Mouse (Mus musculus) macrophage (primary cell): ENCODE data around the gene 4930404H24Rik. TPM values are rescaled to one million over a fixed set of nuclear protein-coding genes. Genes with fewer than 3 reads are reported as not detected.
A peak's percentile ranks its signal among the peaks of the same experiment; 100 is the strongest.

Source experiments
- H3K27ac ChIP-seq: fragments of 350-480 bp; formaldehyde crosslinking; 2 replicates; pipeline ENCODE4 v1.9.0; 2021
- H3K36me3 ChIP-seq: fragments of 350-480 bp; formaldehyde crosslinking; 2 replicates; pipeline ENCODE4 v1.9.0; 2021; ENCODE audit errors: inconsistent target
- H3K4me3 ChIP-seq: fragments of 350-480 bp; formaldehyde crosslinking; 2 replicates; pipeline ENCODE4 v1.9.0; 2021; ENCODE audit errors: inconsistent target
- H3K79me2 ChIP-seq: fragments of 350-480 bp; formaldehyde crosslinking; 2 replicates; pipeline ENCODE4 v1.9.0; 2021; ENCODE audit errors: inconsistent target
- WGBS: methylation state at CpG from one replicate; pipeline ENCODE4 v1.1.7; 2026; ENCODE audit warnings: inconsistent platforms; ENCODE audit not compliant: missing documents; 5-methylcytosine and 5-hydroxymethylcytosine counted together
- polyA plus RNA-seq: library from polyadenylated mRNA; stranded (reverse); fragments of 250-400 nt; gene quantifications from 3 replicates; pipeline ENCODE4 v1.2.4, GENCODE M21; 2018; ENCODE audit warnings: inconsistent platforms
- total RNA-seq, 78 experiments: library from RNA; depleted of rRNA; stranded (reverse); fragments of 250-400 nt; gene quantifications; 1 replicate in 9 of 78; 2 replicates in 24 of 78; 3 replicates in 43 of 78; 4 replicates in 2 of 78; pipeline ENCODE4 v1.2.4; 2018; ENCODE audit warnings: inconsistent platforms in 56 of 78

The 4930404H24Rik gene
- not detected for total RNA-seq (2018; cell fraction: chromatin; rRNA removed)
- not detected for total RNA-seq (2018; cell fraction: cytosol; rRNA removed)
- not detected for total RNA-seq (2018; cell fraction: nucleus; rRNA removed)
- not detected in 3 replicates for polyA plus RNA-seq

- WGBS, result 3% methylated on average over 64 of the region's 83 CpGs
- Histone ChIP-seq H3K36me3 (no peaks in the 10 kb centered on the region), H3K4me3 (peak within 1 kb of the TSS; percentile 19; the same call in 1 of the 2 replicates), H3K79me2 (peaks cover 30% of the 10 kb centered on the region; the same call in 1 of the 2 replicates), H3K27ac (no peak within 1 kb of the TSS)
Measured at GRCm38 (mm10) chr2:153492573-153493392, at the start of gene 4930404H24Rik. TSS of gene 4930404H24Rik (plus strand) at chr2:153492790.

- no peaks in the 10 kb centered on the region for H3K36me3 ChIP-seq
- H3K27ac ChIP-seq, result no peak overlapping the region
- WGBS, result 8% methylated on average over 49 of the region's 59 CpGs
- peak overlapping the region; percentile 13; the same call in 1 of the 2 replicates for H3K4me3 ChIP-seq
- no peaks in the 10 kb centered on the region for H3K79me2 ChIP-seq
Measured at GRCm38 (mm10) chr2:153443434-153444240, 49.0 kb upstream of the 4930404H24Rik start.

DNA sequence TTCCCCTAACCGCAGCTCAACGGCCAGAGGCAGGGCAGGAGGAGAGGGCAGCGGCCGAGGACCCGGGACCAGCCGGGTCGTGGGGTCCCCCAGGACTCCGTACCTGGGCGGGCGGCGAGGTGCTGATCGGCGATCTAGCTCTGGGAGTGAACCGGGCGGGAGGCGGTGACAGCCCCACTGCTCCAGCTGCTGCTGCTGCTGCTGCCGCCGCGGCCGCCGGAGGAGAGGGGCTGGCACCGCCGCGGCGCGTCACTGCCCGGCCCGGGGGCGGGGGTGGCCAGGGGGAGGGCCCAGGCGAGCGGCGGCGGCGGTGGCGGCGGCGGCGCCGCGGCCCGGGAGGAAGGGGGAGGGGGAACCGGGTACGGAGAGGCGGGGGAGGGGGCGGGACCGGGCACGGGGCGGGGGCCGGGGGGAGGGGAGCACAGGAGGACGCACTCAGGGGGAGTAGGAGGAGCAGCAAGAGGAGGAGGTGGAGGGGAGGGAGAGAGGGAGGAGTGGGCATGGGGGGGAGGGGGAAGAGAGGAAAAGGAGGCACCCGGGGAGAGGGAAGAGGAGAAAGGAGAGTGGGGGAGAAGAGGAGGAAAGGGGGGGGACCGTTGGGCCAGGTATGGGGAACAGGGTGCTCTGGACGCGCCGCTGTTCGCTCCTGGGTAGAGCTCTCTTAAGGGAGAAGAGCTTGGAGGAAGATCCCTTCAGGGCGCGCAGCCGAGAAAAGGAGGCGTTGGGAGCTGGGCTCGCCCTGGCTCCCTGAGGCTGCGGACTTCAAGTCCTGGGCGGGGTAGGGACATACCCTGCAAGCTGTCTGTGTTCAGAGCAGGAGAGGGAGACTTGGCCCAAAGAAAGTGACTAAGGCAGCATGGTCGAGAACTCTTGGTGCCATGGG is 48.1 kb upstream of the 4930404H24Rik start:
- H3K36me3 ChIP-seq, result no peaks in the 10 kb centered on the region
- 2% methylated on average over 29 of the region's 64 CpGs for WGBS

DNA sequence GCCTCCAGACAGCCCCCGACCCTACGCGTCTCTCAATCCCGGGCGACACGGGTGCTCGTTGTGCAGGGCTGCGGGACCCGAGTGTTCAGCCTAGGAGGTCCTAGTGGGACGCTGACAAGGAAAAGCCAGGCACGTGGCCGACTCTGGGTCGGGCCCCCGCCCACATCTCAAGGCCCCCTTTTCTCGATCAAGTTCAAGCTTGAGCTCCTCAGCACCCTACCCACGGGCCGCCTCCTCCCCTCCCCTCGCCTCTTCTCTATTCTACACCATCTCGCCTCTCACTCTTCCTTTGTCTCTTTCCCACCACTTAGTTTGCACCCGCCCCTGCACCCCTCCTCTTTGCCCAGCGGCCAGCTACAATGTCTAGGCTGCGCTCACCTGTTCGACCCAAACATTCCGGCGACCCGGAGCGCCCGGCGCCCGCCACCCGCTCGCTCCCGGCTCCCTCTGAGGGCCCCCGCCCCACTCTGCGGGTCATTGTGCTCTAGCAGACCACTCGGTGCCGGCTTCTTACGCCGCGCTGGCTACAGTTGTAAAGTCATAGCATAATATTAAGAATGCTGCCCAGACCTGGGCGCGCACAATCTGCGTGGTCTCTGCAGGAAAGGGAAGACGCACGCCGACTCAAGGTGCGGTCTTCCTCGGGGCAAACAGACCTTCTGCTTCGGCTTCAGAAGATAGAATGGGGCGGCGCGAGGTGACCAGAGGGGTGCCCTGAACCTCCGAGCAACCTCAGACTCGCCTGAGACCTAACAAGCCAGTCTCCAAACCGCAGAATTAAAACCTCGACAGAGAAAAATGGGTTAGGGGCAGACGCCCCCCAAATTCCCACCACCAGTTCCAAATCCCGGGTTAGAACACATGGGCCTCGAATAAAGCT is 47.2 kb upstream of the 4930404H24Rik start:
- no peaks in the 10 kb centered on the region for H3K79me2 ChIP-seq
- H3K27ac ChIP-seq, result no peak overlapping the region
- no peaks in the 10 kb centered on the region for H3K36me3 ChIP-seq
- H3K4me3 ChIP-seq, result peak overlapping the region; percentile 33
- WGBS, result 2% methylated on average over 51 of the region's 59 CpGs

More for the DNA sequence above, 48.1 kb upstream of the 4930404H24Rik start:
- no peaks in the 10 kb centered on the region for H3K79me2 ChIP-seq
- peak overlapping the region; percentile 33 for H3K4me3 ChIP-seq
- no peak overlapping the region for H3K27ac ChIP-seq

- H3K27ac ChIP-seq, result no peak overlapping the region
- peak overlapping the region; percentile 4; the same call in 1 of the 2 replicates for H3K4me3 ChIP-seq
- no peaks in the 10 kb centered on the region for H3K36me3 ChIP-seq
- 0% methylated on average over 8 of the region's 8 CpGs for WGBS
- no peaks in the 10 kb centered on the region for H3K79me2 ChIP-seq
Measured at GRCm38 (mm10) chr2:153446017-153446408, 46.6 kb upstream of the 4930404H24Rik start.

DNA sequence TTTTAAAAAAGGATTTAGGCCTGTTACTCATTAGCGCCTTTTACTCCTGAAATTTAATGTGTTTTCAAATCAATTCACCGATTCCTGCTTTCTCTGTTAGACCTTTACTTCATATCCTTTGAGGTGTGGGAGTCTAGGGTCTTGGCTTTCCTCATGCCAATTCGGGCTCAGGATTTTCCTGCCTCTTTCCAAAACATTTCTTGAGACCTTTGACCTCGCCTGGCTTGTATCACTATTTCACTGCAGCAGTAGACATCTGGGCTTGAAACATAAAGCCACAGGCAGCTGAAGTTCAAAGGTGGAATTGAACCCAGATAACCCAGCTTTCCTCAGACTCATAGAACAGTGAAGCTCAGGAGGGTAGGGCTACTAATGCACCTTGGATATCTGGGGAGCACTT is 46.1 kb upstream of the 4930404H24Rik start:
- Histone ChIP-seq H3K4me3 (no peak overlapping the region), H3K36me3 (no peaks in the 10 kb centered on the region), H3K27ac (no peak overlapping the region), H3K79me2 (no peaks in the 10 kb centered on the region)
- WGBS, result 47% methylated on average over 4 of the region's 4 CpGs

GRCm38 (mm10) chr2:153447719-153448118 is 44.9 kb upstream of the 4930404H24Rik start:
- H3K36me3 ChIP-seq, result no peaks in the 10 kb centered on the region
- WGBS, result 96% methylated on average over 3 of the region's 3 CpGs
- no peak overlapping the region for H3K27ac ChIP-seq
- no peak overlapping the region for H3K4me3 ChIP-seq
- no peaks in the 10 kb centered on the region for H3K79me2 ChIP-seq

GRCm38 (mm10) chr2:153448519-153448918 is 44.1 kb upstream of the 4930404H24Rik start:
- WGBS, result 97% methylated on average over 6 of the region's 6 CpGs
- Histone ChIP-seq H3K27ac (no peak overlapping the region), H3K4me3 (no peak overlapping the region), H3K79me2 (no peaks in the 10 kb centered on the region), H3K36me3 (no peaks in the 10 kb centered on the region)

GRCm38 (mm10) chr2:153453961-153454759 is 38.4 kb upstream of the 4930404H24Rik start:
- Histone ChIP-seq H3K27ac (no peak overlapping the region), H3K36me3 (no peaks in the 10 kb centered on the region), H3K79me2 (no peaks in the 10 kb centered on the region), H3K4me3 (no peak overlapping the region)
- WGBS, result 85% methylated on average over 12 of the region's 12 CpGs

DNA sequence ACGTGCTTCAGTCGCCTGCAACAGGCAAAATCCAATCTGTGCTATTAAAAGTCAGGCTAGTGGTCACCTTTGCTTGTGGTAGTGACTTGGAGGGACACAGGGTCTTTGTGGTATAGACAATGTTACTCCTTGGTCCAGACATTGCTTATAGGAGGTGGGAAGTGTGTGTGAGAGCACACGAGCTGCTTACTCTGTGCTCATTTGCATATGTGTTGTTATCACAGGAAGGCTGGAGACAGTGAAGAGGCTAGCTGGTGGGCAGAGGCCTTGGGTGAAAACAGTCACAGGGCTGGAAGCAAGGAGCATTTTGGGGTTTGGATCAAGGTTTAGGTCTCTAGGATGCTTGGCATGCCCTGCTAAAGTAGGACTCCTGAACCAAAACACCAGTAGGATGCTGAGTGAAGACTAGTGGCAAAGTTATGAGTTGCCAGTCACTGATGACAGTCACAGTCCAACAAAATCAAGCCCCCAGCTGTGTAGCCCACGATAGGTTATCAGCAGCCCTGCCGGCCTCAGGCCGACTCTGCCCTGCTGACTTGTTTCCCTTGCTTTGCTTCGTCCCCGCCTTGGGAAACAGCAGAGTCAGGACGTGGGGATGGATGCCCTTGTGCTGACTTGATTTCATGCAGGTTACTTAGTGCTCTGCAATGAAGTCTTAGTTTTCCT is 37.6 kb upstream of the 4930404H24Rik start:
- no peak overlapping the region for H3K4me3 ChIP-seq
- no peak overlapping the region for H3K27ac ChIP-seq
- 92% methylated on average over 9 of the region's 9 CpGs for WGBS
- no peaks in the 10 kb centered on the region for H3K79me2 ChIP-seq
- H3K36me3 ChIP-seq, result no peaks in the 10 kb centered on the region

DNA sequence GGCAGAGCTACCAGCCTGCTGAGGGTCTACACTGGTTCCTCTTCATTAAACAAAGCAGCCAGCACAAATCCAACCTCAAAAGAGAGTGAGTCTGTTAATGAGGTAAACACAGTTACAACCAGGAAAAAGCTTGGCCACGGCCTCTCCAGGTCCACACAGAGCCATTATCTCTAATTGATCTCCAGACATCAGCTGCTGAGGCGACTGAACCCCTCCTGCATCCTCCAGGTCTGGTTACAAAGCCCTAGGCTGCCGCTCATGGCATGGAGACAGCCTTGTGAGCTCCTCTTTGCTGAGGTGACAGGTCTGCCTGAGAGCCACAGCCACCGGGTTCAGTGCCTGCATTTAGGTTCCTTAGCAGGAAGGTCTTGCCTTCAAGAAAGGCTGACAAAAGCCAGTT is 35.1 kb upstream of the 4930404H24Rik start:
- WGBS, result 95% methylated on average over 4 of the region's 4 CpGs
- Histone ChIP-seq H3K27ac (no peak overlapping the region), H3K4me3 (no peak overlapping the region), H3K36me3 (no peaks in the 10 kb centered on the region), H3K79me2 (no peaks in the 10 kb centered on the region)

GRCm38 (mm10) chr2:153458022-153458441 is 34.6 kb upstream of the 4930404H24Rik start:
- H3K79me2 ChIP-seq, result no peaks in the 10 kb centered on the region
- no peak overlapping the region for H3K4me3 ChIP-seq
- 75% methylated on average over 3 of the region's 3 CpGs for WGBS
- no peak overlapping the region for H3K27ac ChIP-seq
- H3K36me3 ChIP-seq, result no peaks in the 10 kb centered on the region
